Mouse (Mus musculus) hindbrain, embryonic 16.5 days (tissue): ENCODE measurements around the gene Nudt14. TPM values are rescaled to one million over a fixed set of nuclear protein-coding genes. Genes with fewer than 3 reads are reported as not detected.

Experiments
- ATAC-seq: fragments of 200-750 bp; cut with Nextera tagmentation; 2 replicates; pipeline ENCODE4 v1.8.0; 2017; ENCODE audit warnings: moderate TSS enrichment, moderate library complexity
- H3K27ac ChIP-seq: fragments of 300-500 bp; sonication (generic); 2 replicates; pipeline ENCODE4 v1.5.1; 2014; ENCODE audit warnings: low read depth, mild to moderate bottlenecking, control low read depth, low read length, moderate library complexity
- H3K27me3 ChIP-seq: fragments of 300-500 bp; sonication (generic); replicated peaks from 2 replicates; pipeline ENCODE4 v1.6.1; 2014; ENCODE audit warnings: low read length; ENCODE audit not compliant: control insufficient read depth, insufficient read depth
- H3K36me3 ChIP-seq: fragments of 300-500 bp; sonication (generic); 2 replicates; pipeline ENCODE4 v1.6.1; 2014; ENCODE audit warnings: mild to moderate bottlenecking, low read length, moderate library complexity, mixed read lengths; ENCODE audit not compliant: control insufficient read depth, insufficient read depth
- H3K4me1 ChIP-seq: fragments of 300-500 bp; sonication (generic); 2 replicates; pipeline ENCODE4 v1.6.1; 2014; ENCODE audit warnings: low read depth, low read length; ENCODE audit not compliant: control insufficient read depth, insufficient read depth
- H3K4me2 ChIP-seq: fragments of 300-500 bp; sonication (generic); 2 replicates; pipeline ENCODE4 v1.6.1; 2014; ENCODE audit warnings: mild to moderate bottlenecking, low read length, control low read depth, moderate library complexity
- H3K4me3 ChIP-seq: fragments of 300-500 bp; sonication (generic); 2 replicates; pipeline ENCODE4 v1.5.1; 2014; ENCODE audit warnings: mild to moderate bottlenecking, low read length, control low read depth, moderate library complexity
- H3K9ac ChIP-seq: fragments of 300-500 bp; sonication (generic); 2 replicates; pipeline ENCODE4 v1.6.1; 2014; ENCODE audit warnings: low read depth, mild to moderate bottlenecking, control low read depth, low read length, moderate library complexity
- H3K9me3 ChIP-seq: fragments of 300-500 bp; sonication (generic); 2 replicates; pipeline ENCODE4 v1.6.1; 2014; ENCODE audit warnings: mild to moderate bottlenecking, low read length, moderate library complexity; ENCODE audit not compliant: control insufficient read depth
- WGBS: fragments of 180-500 bp; shearing (Covaris S2); extraction: QIAGEN DNeasy Blood & Tissue Kit; methylation state at CpG from one replicate; pipeline ENCODE4 v1.1.7; 2014; 5-methylcytosine and 5-hydroxymethylcytosine counted together
- polyA plus RNA-seq: library from polyadenylated mRNA; unstranded; fragments of >200 nt; fragmentation: Nextera tagmentation; extraction: Ambion mirVana; gene quantifications from 2 replicates; pipeline ENCODE4 v1.2.1, GENCODE M21; 2015

Nudt14 gene
- polyA plus RNA-seq, 1 experiment from 2014 or later: 54.2 TPM

DNA sequence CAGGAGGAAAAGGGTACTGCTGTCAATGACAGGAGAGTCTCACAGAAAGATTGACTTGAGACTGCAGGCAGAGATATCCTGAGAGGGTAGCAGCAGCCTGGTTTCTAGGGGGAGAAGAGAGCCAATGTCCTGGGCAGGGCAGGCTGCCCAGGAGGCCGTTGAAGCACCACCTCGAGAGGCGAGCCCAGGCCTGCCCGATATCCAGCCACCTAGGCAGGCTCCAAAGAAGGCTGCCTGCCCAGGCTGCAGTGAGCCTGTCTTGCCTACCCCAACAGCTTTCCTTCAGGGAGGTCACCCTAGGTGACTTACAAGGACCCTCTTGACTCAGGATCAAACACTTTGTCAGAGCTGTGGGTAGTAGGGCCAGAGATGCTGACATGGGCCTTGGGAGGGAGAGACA, 1.7 kb downstream of the Nudt14 start:
- Histone ChIP-seq H3K9ac (no peak overlapping the region), H3K4me1 (peaks cover 12% of the 10 kb centered on the region), H3K4me2 (no peak overlapping the region), H3K36me3 (no peaks in the 10 kb centered on the region), H3K4me3 (no peak overlapping the region), H3K9me3 (no peaks in the 10 kb centered on the region), H3K27me3 (no peaks in the 10 kb centered on the region), H3K27ac (no peak overlapping the region)
- 77% methylated on average over 4 of the region's 4 CpGs for WGBS
- no peak for ATAC-seq

- Histone ChIP-seq H3K36me3 (no peaks in the 10 kb centered on the region), H3K27ac (no peak overlapping the region), H3K9me3 (no peaks in the 10 kb centered on the region), H3K4me1 (peaks cover 12% of the 10 kb centered on the region), H3K4me2 (no peak overlapping the region), H3K27me3 (no peaks in the 10 kb centered on the region), H3K4me3 (no peak overlapping the region), H3K9ac (0 out of 2 replicates have a peak overlapping the region, but pooled peaks have one; percentile 16)
- ATAC-seq: no peak
- 58% methylated on average over 10 of the region's 10 CpGs for WGBS
Measured at GRCm38 (mm10) chr12:112938873-112939565, 2.9 kb downstream of the Nudt14 start.

DNA sequence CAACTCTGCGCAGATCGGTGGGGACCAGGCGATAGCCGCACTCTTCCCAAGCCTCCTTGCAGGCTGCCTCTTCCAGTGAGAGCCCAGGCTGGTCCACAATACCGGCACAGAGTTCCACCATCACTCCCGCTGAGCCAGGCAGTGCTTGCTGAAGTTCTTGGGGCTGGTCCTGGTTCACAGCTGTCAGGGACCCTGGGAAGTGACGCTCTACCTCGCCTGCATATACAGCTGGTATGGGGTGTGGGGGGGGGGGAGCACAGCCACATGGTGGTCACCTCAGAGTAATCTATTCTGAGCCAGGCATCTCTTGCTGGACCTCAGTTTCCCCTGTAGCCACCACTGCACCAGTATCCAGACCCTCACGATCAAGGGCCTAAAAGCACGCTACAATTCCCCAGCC, 3.6 kb downstream of the Nudt14 start:
- H3K27me3 ChIP-seq: no peaks in the 10 kb centered on the region
- no peak for ATAC-seq
- no peak overlapping the region for H3K27ac ChIP-seq
- no peaks in the 10 kb centered on the region for H3K9me3 ChIP-seq
- no peak overlapping the region for H3K4me2 ChIP-seq
- H3K9ac ChIP-seq: no peak overlapping the region
- H3K4me3 ChIP-seq: no peak overlapping the region
- peaks cover 12% of the 10 kb centered on the region for H3K4me1 ChIP-seq
- H3K36me3 ChIP-seq: no peaks in the 10 kb centered on the region
- WGBS: 79% methylated on average over 10 of the region's 10 CpGs

DNA sequence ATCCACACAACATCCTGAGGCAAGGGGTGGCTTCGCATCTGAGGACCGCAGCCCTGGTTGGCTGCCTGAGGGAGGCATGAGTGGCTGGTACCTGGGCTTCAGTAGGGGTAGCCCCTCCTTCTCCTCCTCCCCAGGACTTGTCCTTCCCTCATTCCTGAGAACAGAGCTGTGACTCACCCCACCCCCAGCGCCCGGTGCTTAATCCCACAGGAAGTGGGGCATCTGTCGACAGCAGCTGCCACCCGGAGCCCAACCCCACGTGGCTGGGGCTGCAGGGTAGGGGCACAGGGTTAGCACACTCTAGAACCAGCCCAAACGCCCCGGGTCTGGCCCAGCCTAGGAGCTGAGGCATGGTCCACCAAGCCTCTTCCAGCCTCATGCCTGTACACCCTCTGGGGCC, 4.0 kb downstream of the Nudt14 start:
- H3K4me2 ChIP-seq: no peak overlapping the region
- H3K4me3 ChIP-seq: no peak overlapping the region
- no peaks in the 10 kb centered on the region for H3K9me3 ChIP-seq
- no peak overlapping the region for H3K9ac ChIP-seq
- no peaks in the 10 kb centered on the region for H3K36me3 ChIP-seq
- no peaks in the 10 kb centered on the region for H3K27me3 ChIP-seq
- H3K4me1 ChIP-seq: peaks cover 12% of the 10 kb centered on the region
- no peak overlapping the region for H3K27ac ChIP-seq
- 45% methylated on average over 9 of the region's 9 CpGs for WGBS
- ATAC-seq: no peak

GRCm38 (mm10) chr12:112932647-112933046, 9.3 kb downstream of the Nudt14 start:
- 76% methylated on average over 6 of the region's 7 CpGs for WGBS
- no peak overlapping the region for H3K4me2 ChIP-seq
- no peaks in the 10 kb centered on the region; the same call in 1 of the 2 replicates for H3K27me3 ChIP-seq
- no peak overlapping the region for H3K9ac ChIP-seq
- no peaks in the 10 kb centered on the region for H3K36me3 ChIP-seq
- no peak for ATAC-seq
- no peaks in the 10 kb centered on the region for H3K9me3 ChIP-seq
- peaks cover 16% of the 10 kb centered on the region for H3K4me1 ChIP-seq
- H3K27ac ChIP-seq: no peak overlapping the region
- no peak overlapping the region for H3K4me3 ChIP-seq

DNA sequence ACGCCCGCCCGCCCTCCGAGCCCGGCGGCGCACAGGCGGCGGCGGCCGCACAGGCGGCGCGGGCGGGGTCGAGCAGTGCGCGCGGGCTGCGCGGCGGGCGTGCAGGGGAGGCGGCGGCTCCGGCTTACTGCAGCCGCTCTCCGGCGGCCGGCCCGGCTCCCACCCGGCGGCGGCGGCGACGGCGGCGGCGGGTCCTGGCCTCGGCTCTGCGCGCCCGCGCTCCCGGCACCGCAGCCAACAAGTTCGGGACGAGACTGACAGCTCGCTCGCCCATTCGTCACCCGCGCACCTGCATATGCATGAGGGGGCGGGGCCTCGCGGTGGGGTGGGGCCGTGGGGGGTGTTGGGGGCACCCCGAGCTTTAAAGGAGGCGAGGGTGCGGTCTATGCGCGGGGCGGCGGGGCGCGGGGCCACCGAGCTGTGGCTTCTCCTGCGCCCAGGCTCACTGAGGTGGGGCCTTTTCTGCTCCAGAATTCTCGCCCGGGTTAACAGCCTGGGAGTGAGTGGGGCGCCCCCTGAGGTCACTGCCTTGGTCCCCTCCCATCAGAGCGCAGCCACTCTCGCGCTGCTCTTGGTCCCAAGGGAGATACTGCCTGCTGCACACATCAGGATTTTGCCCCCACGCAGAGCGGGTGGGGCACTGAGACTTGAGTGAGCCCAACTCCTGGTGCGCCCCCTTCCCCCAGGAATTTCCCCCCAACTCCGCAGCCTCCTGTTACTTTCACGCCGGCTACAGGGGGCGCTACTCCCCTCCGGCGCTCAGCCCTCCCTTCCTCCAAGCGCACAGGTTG, 12.2 kb downstream of the Nudt14 start, which contains the start of gene Jag2:
Gene Jag2, minus strand, starts transcription at position 215 of the 791 bp plus-strand sequence.
- Histone ChIP-seq H3K4me1 (peaks cover 32% of the 10 kb centered on the region), H3K27ac (peak within 1 kb of the TSS; percentile 86), H3K9me3 (no peaks in the 10 kb centered on the region), H3K4me3 (peak within 1 kb of the TSS; percentile 67), H3K4me2 (peak within 1 kb of the TSS; percentile 78), H3K9ac (peak within 1 kb of the TSS; percentile 80), H3K27me3 (no peaks in the 10 kb centered on the region; the same call in 1 of the 2 replicates), H3K36me3 (no peaks in the 10 kb centered on the region)
- ATAC-seq: peak; percentile 79
- WGBS: under 1% methylated on average over 16 of the region's 85 CpGs

DNA sequence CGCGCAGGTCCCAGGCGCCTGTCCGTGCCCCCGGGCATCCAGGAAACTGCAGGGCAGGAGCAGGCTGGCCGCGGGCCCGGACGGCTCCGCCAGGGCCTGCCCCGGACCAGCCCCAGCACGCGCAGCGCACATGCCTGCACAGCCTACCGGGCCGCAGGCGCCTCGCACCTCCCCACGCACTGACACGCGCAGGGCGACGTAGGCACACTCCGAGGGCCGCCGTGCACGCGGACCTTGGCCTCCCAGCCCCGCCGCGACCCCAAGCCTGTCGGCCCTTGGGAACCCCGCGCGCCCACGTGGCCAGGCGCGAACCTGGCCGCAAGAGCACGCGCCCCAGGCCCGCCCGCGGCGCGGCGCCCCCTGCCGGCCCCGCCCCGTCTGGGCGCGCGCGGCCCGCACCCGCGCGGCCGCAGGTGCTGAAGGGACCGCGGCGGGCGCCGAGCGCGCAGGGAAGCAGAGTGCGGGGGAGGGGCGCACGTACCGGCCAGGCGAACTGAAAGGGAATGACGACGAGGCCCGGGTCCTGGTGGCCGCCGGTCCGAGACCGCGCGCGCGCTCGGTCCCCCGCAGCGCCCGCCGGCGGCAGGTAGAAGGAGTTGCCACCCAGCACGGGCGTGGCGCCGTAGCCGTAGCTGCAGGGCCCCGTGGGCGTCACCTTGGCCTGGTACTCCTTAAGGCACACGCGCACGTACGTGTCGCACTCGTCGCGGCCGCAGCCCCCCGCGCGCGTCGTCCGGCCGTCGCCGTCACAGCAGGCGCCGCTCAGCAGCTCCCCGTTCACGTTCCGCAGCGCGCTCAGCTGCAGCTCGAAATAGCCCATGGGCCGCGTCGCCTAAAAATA, 13.3 kb downstream of the Nudt14 start:
- H3K4me1 ChIP-seq: peaks cover 32% of the 10 kb centered on the region

DNA sequence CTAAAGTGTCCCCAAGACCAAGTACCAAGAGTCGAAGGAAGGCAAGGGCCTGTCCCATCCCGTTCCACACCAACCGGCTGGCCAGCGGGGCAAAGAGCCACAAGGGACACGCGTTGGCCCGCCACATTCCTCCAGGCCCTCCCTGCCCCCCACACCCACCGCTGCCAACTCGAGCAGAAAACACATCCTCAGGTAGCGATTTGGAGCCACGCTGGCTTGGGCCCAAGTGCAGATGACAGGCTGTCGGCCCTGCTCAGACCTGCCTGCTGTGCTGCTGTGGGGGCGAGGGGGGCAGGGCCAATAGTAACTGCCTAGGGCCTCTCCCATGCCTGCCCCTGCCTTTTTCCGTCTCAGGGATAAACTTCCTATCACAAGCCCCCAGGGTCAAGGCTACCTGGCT, 14.7 kb downstream of the Nudt14 start:
- H3K27me3 ChIP-seq: no peaks in the 10 kb centered on the region; the same call in 1 of the 2 replicates
- peaks cover 32% of the 10 kb centered on the region for H3K4me1 ChIP-seq
- 65% methylated on average over 14 of the region's 14 CpGs for WGBS
- H3K36me3 ChIP-seq: no peaks in the 10 kb centered on the region
- H3K4me2 ChIP-seq: peak overlapping the region; percentile 78
- H3K4me3 ChIP-seq: peak overlapping the region; percentile 4; the same call in 1 of the 2 replicates
- H3K9ac ChIP-seq: peak overlapping the region; percentile 15; the same call in 1 of the 2 replicates
- no peak for ATAC-seq
- no peak overlapping the region for H3K27ac ChIP-seq
- no peaks in the 10 kb centered on the region for H3K9me3 ChIP-seq

More for the DNA sequence above, 13.3 kb downstream of the Nudt14 start:
- peak overlapping the region; percentile 78 for H3K4me2 ChIP-seq
- H3K27ac ChIP-seq: peak overlapping the region; percentile 86
- peak; percentile 51 for ATAC-seq
- 1% methylated on average over 88 of the region's 124 CpGs for WGBS
- no peaks in the 10 kb centered on the region; the same call in 1 of the 2 replicates for H3K27me3 ChIP-seq
- H3K9ac ChIP-seq: peak overlapping the region; percentile 80
- no peaks in the 10 kb centered on the region for H3K36me3 ChIP-seq
- H3K9me3 ChIP-seq: no peaks in the 10 kb centered on the region
- peak overlapping the region; percentile 67 for H3K4me3 ChIP-seq
